Mouse (Mus musculus): Measurements from ENCODE around the gene Gm17324.
"Not testable (repeated sequence)": the region's sequence is repeated elsewhere in the genome, so short reads cannot be mapped to it uniquely, and the experiment has no call there.

The Gm17324 gene

DNA sequence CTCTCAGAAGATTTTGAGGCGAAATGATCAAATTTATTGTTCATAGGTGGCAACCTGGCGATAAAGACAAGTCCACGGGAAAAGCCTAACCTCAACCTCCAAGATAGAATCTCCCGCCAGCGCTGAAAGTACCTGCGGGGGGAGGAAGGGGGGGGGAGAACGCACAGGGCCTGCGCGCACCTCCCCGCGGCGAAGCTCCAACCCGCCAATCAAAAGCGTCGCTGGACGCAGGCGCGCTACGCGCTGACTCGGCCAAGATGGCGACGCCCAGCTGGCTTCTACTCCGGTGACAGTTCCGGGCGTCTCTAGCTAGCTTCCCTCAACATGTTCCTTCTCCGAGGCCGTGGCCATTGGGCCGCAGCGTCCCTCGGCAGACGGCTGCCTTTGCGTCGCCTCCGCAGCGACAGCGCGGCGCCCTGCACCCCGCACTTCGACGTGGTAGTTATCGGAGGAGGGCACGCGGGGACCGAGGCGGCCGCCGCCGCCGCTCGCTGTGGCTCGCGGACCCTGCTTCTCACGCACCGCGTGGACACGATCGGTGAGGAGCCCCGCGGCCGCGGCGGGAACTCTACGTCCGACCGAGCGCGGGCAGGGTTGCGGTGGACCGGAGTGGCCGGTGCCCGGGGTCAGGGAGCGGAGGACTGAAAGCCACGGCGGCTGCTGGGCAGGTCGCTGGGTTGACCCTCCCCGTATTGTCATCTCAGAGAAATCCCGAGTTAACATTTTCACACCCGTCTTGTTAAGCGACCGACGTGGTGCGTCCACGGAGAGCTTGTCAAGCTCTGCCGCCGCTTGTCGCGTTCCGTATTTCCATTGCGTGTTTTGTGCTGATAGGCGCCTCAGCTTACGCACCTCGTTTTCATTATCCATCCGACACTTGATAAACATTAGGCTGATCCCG, at the start of gene Gm17324, which contains the start of gene Mto1:
Gene Gm17324, minus strand, starts transcription at position 814 of the 901 bp plus-strand sequence.
Gene Mto1, plus strand, starts transcription at position 236 of the 901 bp plus-strand sequence.
- DNase-seq = peak; percentile 99

DNA sequence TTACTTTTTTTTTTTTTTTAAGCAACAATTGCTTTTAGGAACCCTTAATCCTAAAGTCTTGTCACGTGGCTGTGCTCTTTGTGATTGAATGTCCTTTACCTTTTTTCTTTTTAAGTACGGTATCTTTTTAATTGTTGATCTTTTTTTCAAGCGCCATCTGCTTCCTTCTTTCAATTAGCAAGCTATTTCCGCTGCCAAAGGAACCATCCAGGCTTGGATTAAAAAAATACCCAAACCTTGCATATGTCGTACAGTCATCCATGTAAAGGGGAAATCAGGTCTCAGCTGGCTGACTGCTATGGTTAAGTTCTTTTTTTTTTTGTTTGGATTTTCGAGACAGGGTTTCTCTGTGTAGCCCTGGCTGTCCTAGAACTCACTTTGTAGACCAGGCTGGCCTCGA, 44.6 kb upstream of the Gm17324 start:
- no peak for DNase-seq

DNA sequence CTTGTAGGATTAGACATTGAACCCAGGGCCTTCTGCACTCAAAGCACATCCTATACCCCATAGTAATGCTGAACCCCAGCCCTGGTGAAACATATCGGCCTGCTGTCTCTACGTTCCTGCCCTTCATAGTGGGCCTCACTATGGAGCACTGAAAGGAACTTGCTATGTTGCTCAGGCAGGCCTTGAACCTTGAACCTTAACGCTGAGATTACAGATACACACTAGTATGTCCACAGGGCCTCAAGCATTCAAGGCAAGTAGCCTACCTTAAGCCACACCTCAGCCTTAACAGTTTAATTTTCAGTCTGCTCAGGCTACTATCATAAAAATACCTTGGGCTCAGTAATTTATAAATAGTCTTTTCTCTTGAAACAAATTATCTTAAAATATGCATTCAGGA, 43.7 kb upstream of the Gm17324 start:
- DNase-seq = no peak

DNA sequence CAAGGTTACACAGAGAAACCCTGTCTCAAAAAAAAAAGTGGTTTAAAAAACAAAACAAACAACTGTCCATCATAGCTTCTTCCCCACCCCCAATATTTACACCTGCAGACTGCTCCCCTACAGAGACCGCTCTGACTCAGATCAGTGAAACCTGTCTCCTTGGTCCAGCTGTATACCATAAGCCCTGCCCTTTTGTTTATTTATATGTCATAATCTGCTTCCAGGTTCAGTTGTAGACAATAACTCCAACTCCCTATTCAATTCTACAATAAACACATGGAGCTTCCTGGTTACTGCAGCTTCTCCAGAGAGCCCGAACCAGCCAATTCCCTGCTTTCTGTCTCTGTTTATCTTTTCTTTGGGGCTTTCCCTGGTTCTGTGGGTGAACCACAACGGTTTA, 42.6 kb upstream of the Gm17324 start:
- DNase-seq = no peak

DNA sequence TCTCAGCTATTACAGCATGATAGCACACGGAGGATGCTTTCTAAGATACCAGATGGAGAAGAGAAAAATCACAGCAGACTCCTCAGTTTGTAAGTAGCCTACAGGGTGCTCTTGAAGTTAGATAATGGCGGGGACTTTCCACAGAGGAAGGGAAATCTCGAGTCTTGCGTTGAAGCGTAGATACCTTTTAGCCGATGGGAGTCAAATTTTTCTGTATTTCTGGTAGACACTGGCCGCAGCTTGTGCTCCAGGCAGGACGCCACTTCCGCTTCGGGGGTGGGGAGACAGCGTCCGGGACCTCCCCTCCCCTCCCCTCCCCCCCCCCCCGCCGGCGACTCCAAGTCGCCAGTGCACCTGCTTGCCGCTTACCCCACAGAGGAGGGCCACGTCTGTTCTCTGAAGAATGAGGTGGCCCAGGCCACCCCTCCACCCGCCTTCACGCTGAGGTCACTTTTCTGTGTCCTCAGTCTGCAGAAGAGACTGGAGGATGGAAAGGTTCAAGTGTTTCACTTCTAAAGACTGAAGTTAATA, 40.4 kb upstream of the Gm17324 start, which contains the start of gene Eef1a1:
Gene Eef1a1, minus strand, starts transcription at position 262 of the 531 bp plus-strand sequence.
- peak; percentile 97 for DNase-seq

DNA sequence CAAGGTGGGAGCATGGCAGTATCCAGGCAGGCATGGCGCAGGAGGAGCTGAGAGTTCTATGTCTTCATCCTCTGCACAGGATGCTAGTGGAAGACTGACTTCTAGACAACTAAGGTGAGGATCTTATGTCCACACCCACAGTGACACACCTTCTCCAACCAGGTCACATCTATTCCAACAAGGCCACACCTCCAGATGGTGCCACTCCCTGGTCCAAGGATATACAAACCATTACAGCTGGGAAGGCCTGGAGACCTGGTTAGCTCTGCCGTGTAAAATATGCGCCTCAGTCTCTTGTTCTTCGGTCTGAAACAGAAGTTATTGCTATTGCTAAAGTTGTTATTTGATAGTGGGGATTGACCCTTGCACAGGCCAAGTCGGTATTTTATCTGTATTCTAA, 39.4 kb upstream of the Gm17324 start:
- DNase-seq = peak; percentile 68

DNA sequence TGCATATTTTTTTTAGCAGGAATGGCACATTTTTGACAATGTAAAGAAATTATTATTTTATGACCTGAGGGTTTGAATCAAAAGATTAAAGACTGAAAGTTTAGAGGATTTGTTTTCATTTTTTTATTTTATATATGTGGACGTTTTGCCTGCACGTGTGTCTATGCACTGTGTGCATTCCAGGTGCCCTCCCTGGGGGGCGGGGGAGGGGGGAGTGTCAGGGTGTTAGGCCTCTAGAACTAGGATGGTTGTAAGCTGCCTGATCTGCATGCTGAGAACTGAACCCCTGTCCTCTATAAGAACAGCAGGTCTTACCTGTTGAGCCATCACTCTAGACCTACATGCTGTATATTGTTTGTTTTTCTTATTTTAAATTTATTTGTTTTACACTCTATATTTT, 36.1 kb upstream of the Gm17324 start:
- peak; percentile 61 for DNase-seq

DNA sequence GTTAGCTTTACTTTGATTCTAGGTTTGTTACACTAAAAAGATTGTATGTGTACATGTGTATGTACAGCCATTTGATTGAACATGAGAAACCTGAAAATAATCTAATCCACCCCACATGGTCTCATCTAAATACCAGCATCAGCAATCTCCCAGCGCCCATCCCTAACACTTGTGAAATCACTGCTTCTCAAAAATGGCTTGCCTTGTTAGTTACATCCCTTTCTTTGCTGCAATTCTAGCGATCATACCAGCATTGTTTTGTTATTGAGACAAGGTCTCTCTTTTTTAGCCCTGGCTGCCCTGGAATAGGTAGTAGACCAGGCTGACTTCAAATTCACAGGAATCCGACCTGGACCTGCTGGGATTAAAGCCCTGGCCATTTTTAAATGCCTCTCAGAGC, 33.8 kb upstream of the Gm17324 start:
- DNase-seq = no peak

DNA sequence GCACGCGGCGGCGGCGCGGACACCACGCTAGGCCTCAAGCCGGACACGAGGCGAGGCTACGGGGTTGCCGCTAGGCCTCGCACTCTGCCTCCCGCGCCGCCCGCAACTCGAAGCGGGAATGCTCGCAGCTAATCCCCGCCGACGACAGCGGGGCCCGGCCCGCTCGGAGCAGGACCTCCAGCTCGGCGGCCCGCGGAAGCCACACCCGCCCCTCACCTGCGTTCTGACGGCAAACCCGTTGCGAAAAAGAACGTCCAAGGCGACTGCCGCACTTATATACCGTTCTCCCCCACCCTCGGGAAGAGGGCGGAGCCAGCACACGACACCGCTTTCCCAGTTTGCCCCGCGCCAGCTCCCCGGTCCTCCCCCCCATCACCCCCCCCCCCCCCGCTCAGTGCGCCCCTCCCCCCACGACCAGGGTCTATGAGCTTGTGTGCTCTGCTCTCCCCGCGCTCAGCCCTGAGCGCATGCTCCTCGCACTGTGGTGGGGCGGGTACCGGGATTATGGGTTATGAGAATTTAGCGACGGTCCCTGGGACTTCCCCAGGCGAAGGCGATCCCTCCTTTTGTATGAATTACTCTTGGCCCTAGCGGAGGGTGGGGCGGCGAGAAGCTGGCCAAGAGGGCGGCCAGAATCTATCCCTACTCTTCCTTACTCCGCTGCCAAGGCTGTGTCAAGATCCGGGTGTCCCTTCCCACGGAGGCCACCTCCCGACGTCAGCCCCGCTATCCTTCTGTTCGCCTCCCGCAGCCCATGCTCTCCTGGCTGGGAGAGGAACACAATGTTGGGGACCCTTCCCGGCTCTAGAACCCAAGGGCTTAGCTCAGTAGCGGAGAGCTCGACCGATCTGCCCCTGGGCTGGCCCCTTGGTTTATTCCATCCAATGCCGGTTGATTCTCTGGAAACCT, 33.1 kb upstream of the Gm17324 start:
- DNase-seq = peak; percentile 100

DNA sequence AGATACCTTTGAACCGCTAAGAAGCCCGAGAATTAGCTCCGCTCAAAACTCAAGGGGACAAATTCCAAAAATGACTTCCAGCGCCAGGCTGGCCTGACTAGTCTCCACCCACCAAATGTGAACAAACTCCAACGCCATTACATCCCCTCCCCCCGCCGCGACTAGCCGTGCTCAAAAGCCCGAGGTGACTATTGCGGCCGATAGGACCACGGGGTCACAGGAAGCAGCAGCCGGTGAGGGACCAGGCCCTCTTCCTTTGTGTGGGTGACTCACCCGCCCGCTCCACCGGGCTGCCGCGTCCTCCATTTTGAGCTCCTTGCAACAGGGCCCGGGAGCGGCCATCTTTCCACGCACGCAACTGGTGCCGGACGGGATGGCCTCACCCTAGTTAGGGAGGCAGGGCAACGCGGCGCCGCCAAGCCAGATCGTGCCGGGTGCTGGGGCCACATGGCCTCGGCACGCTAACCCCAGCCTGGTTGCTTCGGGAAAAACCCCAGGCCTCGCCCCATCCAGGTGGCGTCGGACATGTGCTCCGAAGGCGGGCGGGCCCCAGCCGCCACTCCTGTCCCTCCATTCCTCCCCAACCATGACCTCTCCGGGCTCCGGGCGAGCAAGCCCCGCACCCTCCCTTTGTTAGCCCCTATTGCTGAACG, 32.2 kb upstream of the Gm17324 start:
- peak; percentile 98 for DNase-seq

DNA sequence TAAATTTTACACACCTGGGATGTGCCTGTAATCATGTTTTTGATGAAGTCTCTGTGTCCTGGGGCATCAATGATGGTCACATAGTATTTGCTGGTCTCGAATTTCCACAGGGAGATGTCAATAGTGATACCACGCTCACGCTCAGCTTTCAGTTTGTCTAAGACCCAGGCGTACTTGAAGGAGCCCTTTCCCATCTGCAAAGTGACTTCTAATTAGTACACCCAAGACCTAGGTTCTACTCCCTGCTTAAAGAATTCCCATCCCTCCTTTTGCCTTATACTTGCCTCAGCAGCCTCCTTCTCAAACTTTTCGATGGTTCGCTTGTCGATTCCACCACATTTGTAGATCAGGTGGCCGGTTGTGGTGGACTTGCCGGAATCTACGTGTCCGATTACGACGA, 31.6 kb upstream of the Gm17324 start:
- DNase-seq = not testable (repeated sequence)

DNA sequence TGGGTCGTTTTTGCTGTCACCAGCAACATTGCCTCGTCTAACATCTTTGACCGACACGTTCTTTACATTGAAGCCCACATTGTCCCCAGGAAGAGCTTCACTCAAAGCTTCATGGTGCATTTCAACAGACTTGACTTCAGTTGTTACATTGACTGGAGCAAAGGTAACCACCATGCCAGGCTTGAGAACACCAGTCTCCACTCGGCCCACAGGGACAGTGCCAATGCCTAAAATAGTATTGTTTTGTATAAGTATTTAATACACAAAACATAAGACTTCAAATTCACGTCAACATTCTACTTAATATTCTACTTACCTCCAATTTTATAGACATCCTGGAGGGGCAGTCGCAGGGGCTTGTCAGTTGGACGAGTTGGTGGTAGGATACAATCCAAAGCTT, 30.7 kb upstream of the Gm17324 start:
- peak; percentile 76 for DNase-seq

DNA sequence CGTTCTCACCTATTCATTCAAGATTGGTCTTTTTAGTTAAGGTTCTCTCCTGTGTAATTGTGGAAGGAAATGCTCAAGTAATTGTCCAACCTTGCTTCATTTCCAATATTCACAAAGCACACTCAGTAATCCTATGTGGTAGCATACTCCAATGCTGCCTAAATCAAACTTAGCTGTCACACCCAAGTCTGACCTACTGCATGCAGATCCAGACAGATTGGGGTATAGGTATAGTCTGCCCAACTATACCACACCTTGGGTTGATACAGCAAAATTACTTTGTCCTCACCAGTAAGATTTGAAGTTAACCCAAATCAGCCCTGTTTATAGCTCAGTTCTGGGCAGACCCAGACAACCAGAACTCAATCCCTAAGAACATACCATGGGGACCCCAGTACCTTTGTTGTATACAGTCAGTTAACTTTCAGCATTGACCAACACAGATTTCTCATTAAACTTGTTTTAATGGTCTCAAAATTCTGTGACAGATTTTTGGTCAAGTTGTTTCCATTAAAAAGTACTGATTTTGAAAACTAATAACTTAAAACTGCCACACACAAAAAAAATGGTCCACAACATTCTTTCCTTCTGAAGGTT, 29.5 kb upstream of the Gm17324 start:
- DNase-seq = peak; percentile 21

DNA sequence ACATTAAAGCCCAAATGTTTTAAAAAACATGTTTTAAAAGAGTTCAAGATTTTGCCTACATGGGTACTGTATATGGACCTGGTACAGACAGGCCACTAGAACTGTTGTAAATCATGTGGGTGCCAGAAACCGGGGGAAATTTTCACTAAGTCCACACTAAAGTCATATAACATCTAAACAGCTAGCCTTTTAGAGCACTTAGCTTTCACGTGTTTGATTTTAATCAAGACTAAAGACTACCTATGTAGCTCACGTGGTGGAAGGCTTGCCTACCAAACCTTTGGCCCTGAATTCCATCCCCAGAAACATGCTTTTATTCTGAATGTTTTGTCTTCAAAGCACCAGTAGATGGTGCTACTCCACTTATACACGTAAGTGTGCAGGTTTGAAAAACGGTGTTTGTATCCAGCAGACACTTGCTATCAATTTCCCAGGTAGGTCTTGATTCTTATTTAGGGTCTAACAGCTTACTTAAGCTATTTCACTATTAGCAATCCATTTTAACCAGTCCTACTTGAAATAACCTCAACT, 28.5 kb upstream of the Gm17324 start:
- DNase-seq = peak; percentile 52

DNA sequence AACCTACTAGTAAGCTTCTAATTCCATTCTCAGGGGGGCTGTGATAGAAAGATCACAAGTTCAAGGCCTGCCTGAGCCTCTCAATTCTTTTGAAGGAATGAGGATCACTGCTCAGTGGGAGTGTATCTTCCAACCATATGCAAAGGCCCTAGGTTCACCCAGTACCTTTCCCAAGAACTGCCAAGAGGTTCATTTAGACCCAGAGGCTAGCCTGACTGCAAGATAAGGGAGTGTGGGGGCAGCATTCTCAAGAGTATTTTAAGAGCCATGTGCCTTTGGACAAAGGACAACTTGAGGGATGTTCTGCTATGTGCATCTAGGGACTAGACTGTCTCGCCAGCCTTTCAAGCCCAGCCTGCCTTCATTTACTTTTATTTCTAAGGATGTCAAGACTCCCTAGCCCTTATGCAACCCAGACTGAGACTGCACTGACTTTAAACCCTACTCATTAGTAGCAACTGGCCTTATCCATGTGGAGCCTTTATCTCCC, 28.0 kb upstream of the Gm17324 start:
- DNase-seq = peak; percentile 65

DNA sequence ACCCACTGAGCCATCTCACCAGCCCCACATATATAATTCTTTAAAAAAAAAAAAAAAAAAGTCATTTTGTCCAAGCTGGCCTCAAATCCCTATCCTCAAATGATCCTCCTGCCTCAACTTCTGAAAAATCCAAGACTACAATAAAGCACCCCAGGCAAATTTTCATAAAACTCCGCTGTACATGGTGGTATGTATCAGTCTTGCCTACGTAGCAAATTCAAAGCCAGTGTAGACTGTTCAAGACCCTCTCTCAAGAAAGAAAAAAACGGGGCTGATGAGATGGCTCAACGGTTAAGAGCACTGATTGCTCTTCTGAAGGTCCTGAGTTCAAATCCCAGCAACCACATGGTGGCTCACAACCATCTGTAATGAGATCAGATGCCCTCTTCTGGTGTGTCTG, 27.3 kb upstream of the Gm17324 start:
- no peak for DNase-seq

DNA sequence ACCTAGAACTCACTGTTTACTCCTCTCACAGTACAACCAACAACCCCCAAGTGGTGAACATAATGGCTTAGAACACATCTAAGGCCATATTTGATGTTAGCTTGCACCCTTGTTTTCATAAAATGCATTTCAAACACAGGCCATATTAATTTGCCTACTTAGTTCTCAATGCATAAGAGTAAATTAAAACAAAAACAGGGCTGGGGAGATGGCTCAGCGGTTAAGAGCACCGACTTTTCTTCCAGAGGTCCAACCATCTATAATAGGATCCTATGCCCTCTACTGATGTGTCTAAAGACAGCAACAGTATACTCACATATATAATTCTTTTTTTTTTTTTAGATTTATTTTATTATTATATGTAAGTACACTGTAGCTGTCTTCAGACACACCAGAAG, 26.8 kb upstream of the Gm17324 start:
- DNase-seq = peak; percentile 61

DNA sequence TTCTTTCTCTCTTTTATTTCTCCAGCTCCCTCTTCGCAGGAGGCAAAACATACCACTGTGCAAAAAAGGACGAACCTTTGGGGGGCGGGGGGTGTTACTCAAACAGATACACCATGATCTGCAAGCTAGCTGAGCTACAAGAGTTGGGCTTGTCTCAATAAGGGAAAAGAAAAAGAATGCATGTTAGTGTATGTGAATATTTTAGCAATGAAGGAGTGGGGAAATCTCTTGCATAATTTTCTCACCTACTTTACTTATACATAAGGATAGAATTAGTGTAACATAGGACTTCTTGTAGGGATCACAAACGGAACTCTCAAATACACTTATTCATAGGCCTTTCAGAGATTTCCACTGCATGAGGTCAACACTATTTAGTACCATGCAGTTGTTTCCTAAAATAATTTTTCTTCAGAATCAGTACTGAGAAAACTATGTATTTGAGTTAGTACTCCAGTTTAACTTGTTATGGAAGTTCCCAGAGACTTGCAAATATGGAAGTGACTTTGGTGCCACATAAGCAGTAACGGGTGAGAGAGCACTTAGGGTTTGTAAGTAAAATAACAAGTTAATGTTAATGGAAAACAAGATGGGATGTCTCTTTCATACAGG, 26.3 kb upstream of the Gm17324 start:
- no peak for DNase-seq

DNA sequence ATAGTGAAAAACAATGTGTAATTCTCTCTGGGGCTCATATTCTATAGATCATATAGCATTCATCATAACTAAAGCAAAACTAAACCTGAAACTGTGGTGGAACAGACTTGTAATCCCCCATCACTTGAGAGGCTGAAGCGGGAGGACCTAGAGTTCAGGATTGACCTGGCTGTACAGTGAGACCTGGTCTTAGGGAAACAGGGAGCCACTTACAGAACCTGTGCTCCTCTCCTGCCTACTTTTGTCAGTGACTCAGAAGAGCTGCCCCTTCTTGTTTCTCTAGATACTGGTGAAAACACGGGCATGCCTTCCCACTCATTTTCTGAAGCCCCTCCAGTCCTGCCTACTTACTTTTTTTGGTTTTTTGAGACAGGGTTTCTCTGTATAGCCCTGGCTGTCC, 25.7 kb upstream of the Gm17324 start:
- peak; percentile 64 for DNase-seq

DNA sequence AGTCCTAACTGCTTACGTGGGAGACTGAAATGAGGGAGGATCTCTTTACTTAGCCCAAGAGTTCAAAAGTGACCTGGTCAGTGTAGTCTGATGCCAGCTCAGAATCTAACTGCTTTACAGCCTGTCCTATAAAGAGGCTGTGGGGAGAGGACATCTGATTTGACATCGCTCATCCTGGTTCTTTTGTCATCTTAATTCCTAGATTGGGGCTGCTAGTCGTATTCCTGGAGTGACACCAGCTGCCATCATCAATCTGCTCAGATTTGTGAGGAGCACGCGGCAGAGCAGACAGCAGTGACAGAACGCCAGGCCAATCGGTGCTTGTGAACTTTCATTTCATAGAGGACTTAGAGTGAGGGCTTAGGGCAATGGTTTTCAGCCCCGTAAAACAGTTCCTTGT, 25.0 kb upstream of the Gm17324 start:
- peak; percentile 61 for DNase-seq

DNA sequence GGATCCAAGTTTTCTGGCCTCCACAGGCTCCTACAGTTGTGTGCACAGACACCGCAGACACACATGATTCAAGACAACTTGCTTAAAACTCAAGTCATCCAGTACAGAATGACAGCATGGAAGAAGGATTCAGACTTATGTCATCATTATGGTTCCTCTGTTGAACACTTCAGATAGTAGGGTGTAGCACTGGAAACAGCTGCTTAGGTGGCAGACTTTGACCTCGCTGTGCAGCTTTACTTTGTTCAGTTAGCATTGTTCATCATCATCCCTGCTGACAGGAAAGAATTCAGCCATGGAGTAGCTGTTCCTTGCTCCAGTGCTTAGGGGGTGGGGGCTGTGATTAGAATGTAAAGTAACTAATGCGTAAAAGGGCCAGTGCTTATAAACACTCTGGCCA, 17.1 kb upstream of the Gm17324 start:
- no peak for DNase-seq
